10 mouse cellular contexts compared by ENCODE assay signal in genomic region chr11:44977921-44978397, GRCm38 (mm10).
DNase-seq lines count a peak whose midpoint lies in the region; ATAC-seq and TF ChIP-seq lines count a peak whose summit lies in the region.
"Had no signal": no experiment of that assay in that cellular context is flagged by ENCODE, and none has a peak within 500 bp of the region (broad histone marks: within the 10 kb centered on the region; RNA-seq: fewer than 3 reads in every experiment).

No protein-coding gene starts in this region.

- peak; percentile 91 for ATAC-seq in forebrain, embryonic 13.5 days
- peak; percentile 68; the same call in 1 of the 2 replicates for ATAC-seq in neural tube, embryonic 15.5 days (ENCODE audit: low FRiP score)
- ATAC-seq in heart, embryonic 11.5 days (replicated peaks; ENCODE audit: insufficient number of reproducible peaks, low FRiP score, low TSS enrichment) = no peak

- TF ChIP-seq CTCF in embryonic fibroblast, embryonic 13.5 days (IDR thresholded peaks at IDR 0.05; ENCODE audit: borderline replicate concordance, insufficient read depth, low read length) = no peak

- no peaks in the 10 kb centered on the region for H3K9me3 ChIP-seq in forebrain, embryonic 13.5 days (replicated peaks)
- no peaks in the 10 kb centered on the region for H3K9me3 ChIP-seq in forebrain, embryonic 10.5 days
- no peaks in the 10 kb centered on the region for H3K9me3 ChIP-seq in neural tube, embryonic 15.5 days (replicated peaks)
- no peaks in the 10 kb centered on the region for H3K9me3 ChIP-seq in heart, embryonic 11.5 days (replicated peaks; ENCODE audit: control insufficient read depth, low read length)

- no peak overlapping the region for H3K9ac ChIP-seq in forebrain, embryonic 13.5 days
- no peak overlapping the region for H3K9ac ChIP-seq in neural tube, embryonic 15.5 days (replicated peaks)
- no peak overlapping the region for H3K9ac ChIP-seq in heart, embryonic 11.5 days (ENCODE audit: low read depth, low read length)

- no peak for DNase-seq in forebrain, embryonic 10.5 days (ENCODE audit: extremely low spot score, low spot score)
- DNase-seq in layer of hippocampus, adult 9-11 months = peak; percentile 80
- DNase-seq in thymus, postnatal 10 days (ENCODE audit: low spot score in 2 of 2) = no peak
- DNase-seq in kidney, adult 8-10 months = no peak
- DNase-seq: B cell, adult 2 months had no signal

- H3K27ac ChIP-seq in forebrain, embryonic 13.5 days = no peak overlapping the region
- no peak overlapping the region for H3K27ac ChIP-seq in forebrain, embryonic 10.5 days
- peak overlapping the region; percentile 22; the same call in 1 of the 2 replicates for H3K27ac ChIP-seq in embryonic fibroblast, embryonic 13.5 days (ENCODE audit: insufficient read depth, low read length)
- peak overlapping the region; percentile 83 for H3K27ac ChIP-seq in neural tube, embryonic 15.5 days (replicated peaks)
- H3K27ac ChIP-seq in heart, embryonic 11.5 days (ENCODE audit: low read depth, low read length) = no peak overlapping the region

- peaks cover 7% of the 10 kb centered on the region; the same call in 1 of the 2 replicates for H3K27me3 ChIP-seq in forebrain, embryonic 13.5 days
- H3K27me3 ChIP-seq in forebrain, embryonic 10.5 days (ENCODE audit: poor library complexity, severe bottlenecking) = no peaks in the 10 kb centered on the region; the same call in 1 of the 2 replicates
- H3K27me3 ChIP-seq in neural tube, embryonic 15.5 days (replicated peaks) = no peaks in the 10 kb centered on the region
- H3K27me3 ChIP-seq in heart, embryonic 11.5 days (ENCODE audit: control insufficient read depth, insufficient read depth, low read length) = no peaks in the 10 kb centered on the region

- H3K4me1 ChIP-seq in forebrain, embryonic 13.5 days = peaks cover 20% of the 10 kb centered on the region
- H3K4me1 ChIP-seq in forebrain, embryonic 10.5 days = peaks cover 23% of the 10 kb centered on the region
- H3K4me1 ChIP-seq in embryonic fibroblast, embryonic 13.5 days (ENCODE audit: control insufficient read depth, insufficient read depth, low read length) = no peaks in the 10 kb centered on the region
- peaks cover 64% of the 10 kb centered on the region for H3K4me1 ChIP-seq in neural tube, embryonic 15.5 days
- no peaks in the 10 kb centered on the region for H3K4me1 ChIP-seq in heart, embryonic 11.5 days (ENCODE audit: control insufficient read depth, insufficient read depth, low read length)

- no peak for TF ChIP-seq POLR2A in embryonic fibroblast, embryonic 13.5 days (IDR thresholded peaks at IDR 0.05; ENCODE audit: low read depth, low read length)

- no peak overlapping the region for H3K4me2 ChIP-seq in forebrain, embryonic 13.5 days
- H3K4me2 ChIP-seq in neural tube, embryonic 15.5 days = no peak overlapping the region; the same call in 1 of the 2 replicates
- no peak overlapping the region for H3K4me2 ChIP-seq in heart, embryonic 11.5 days

- WGBS in forebrain, embryonic 13.5 days = 62% methylated on average over 4 of the region's 4 CpGs
- 89% methylated on average over 4 of the region's 4 CpGs for WGBS in forebrain, embryonic 10.5 days
- WGBS in neural tube, embryonic 15.5 days = 31% methylated on average over 4 of the region's 4 CpGs
- WGBS in heart, embryonic 11.5 days (ENCODE audit: insufficient replicate concordance) = 85% methylated on average over 4 of the region's 4 CpGs

- no peaks in the 10 kb centered on the region for H3K36me3 ChIP-seq in forebrain, embryonic 13.5 days (ENCODE audit: poor library complexity, severe bottlenecking)
- H3K36me3 ChIP-seq in forebrain, embryonic 10.5 days (replicated peaks) = no peaks in the 10 kb centered on the region
- no peaks in the 10 kb centered on the region for H3K36me3 ChIP-seq in neural tube, embryonic 15.5 days
- no peaks in the 10 kb centered on the region for H3K36me3 ChIP-seq in heart, embryonic 11.5 days (ENCODE audit: control insufficient read depth, insufficient read depth, low read length)

- H3K4me3 ChIP-seq in forebrain, embryonic 13.5 days = no peak overlapping the region
- no peak overlapping the region for H3K4me3 ChIP-seq in forebrain, embryonic 10.5 days
- no peak overlapping the region for H3K4me3 ChIP-seq in embryonic fibroblast, embryonic 13.5 days (ENCODE audit: insufficient read depth, low read length)
- no peak overlapping the region for H3K4me3 ChIP-seq in neural tube, embryonic 15.5 days (replicated peaks)
- H3K4me3 ChIP-seq in heart, embryonic 11.5 days (ENCODE audit: low read depth, low read length) = no peak overlapping the region
- H3K4me3 ChIP-seq: erythroblast, embryonic 14.5 days had no signal

Comparison
In these comparisons a context has a peak if more than half of its experiments do, and no peak if none do; other contexts are left out.
1. H3K27ac ChIP-seq: peak in embryonic fibroblast, embryonic 13.5 days (single experiment) and neural tube, embryonic 15.5 days (single experiment); none in forebrain, embryonic 13.5 days (single experiment), forebrain, embryonic 10.5 days (single experiment) and heart, embryonic 11.5 days (single experiment).